Mouse (Mus musculus): ENCODE measurements around the gene Prkn.
A peak's percentile ranks its signal among the peaks of the same experiment; 100 is the strongest.
"Not testable (repeated sequence)": the region's sequence is repeated elsewhere in the genome, so short reads cannot be mapped to it uniquely, and the experiment has no call there.

Prkn gene

GRCm38 (mm10) chr17:11142321-11142720 is 302.1 kb downstream of the Prkn start:
- DNase-seq, result no peak

- DNase-seq, result no peak
Observed at GRCm38 (mm10) chr17:11156119-11156518, 315.9 kb downstream of the Prkn start.

- no peak for DNase-seq
Observed at GRCm38 (mm10) chr17:11157536-11157935, 317.4 kb downstream of the Prkn start.

- DNase-seq, result peak; percentile 9
Observed at GRCm38 (mm10) chr17:11161436-11161835, 321.3 kb downstream of the Prkn start.

GRCm38 (mm10) chr17:11162770-11163169 is 322.6 kb downstream of the Prkn start:
- no peak for DNase-seq

GRCm38 (mm10) chr17:11187356-11187755 is 347.2 kb downstream of the Prkn start:
- DNase-seq, result no peak

GRCm38 (mm10) chr17:11188494-11188893 is 348.3 kb downstream of the Prkn start:
- no peak for DNase-seq

- no peak for DNase-seq
Observed at GRCm38 (mm10) chr17:11190306-11190705, 350.1 kb downstream of the Prkn start.

- peak; percentile 4 for DNase-seq
Observed at GRCm38 (mm10) chr17:11198134-11198533, 357.9 kb downstream of the Prkn start.

- not testable (repeated sequence) for DNase-seq
Observed at GRCm38 (mm10) chr17:11209063-11209462, 368.9 kb downstream of the Prkn start.

GRCm38 (mm10) chr17:11211006-11211405 is 370.8 kb downstream of the Prkn start:
- DNase-seq, result no peak

- no peak for DNase-seq
Observed at GRCm38 (mm10) chr17:11211591-11211990, 371.4 kb downstream of the Prkn start.

- no peak for DNase-seq
Observed at GRCm38 (mm10) chr17:11213689-11214088, 373.5 kb downstream of the Prkn start.

- no peak for DNase-seq
Observed at GRCm38 (mm10) chr17:11229011-11229410, 388.8 kb downstream of the Prkn start.

GRCm38 (mm10) chr17:11229426-11229825 is 389.2 kb downstream of the Prkn start:
- no peak for DNase-seq

GRCm38 (mm10) chr17:11230604-11231395 is 390.6 kb downstream of the Prkn start:
- peak; percentile 85 for DNase-seq

GRCm38 (mm10) chr17:11235273-11235672 is 395.1 kb downstream of the Prkn start:
- DNase-seq, result no peak

- DNase-seq, result no peak
Observed at GRCm38 (mm10) chr17:11245040-11245439, 404.9 kb downstream of the Prkn start.

- DNase-seq, result no peak
Observed at GRCm38 (mm10) chr17:11249216-11249615, 409.0 kb downstream of the Prkn start.

GRCm38 (mm10) chr17:11260663-11261062 is 420.5 kb downstream of the Prkn start:
- DNase-seq, result no peak

GRCm38 (mm10) chr17:11261679-11262078 is 421.5 kb downstream of the Prkn start:
- peak; percentile 3 for DNase-seq

- no peak for DNase-seq
Observed at GRCm38 (mm10) chr17:11267951-11268350, 427.8 kb downstream of the Prkn start.

- DNase-seq, result no peak
Observed at GRCm38 (mm10) chr17:11270179-11270578, 430.0 kb downstream of the Prkn start.

GRCm38 (mm10) chr17:11271876-11272275 is 431.7 kb downstream of the Prkn start:
- DNase-seq, result no peak

GRCm38 (mm10) chr17:11284246-11284645 is 444.1 kb downstream of the Prkn start:
- no peak for DNase-seq

Data from retina, postnatal 1 day (tissue).